ENCODE assay signal across 22 mouse cellular contexts in genomic region chr4:40544806-40545205, GRCm38 (mm10).
A peak's percentile ranks its signal among the peaks of the same experiment; 100 is the strongest.
DNase-seq lines count a peak whose midpoint lies in the region; ATAC-seq and TF ChIP-seq lines count a peak whose summit lies in the region.
"Had no signal": no experiment of that assay in that cellular context is flagged by ENCODE, and none has a peak within 500 bp of the region (broad histone marks: within the 10 kb centered on the region; RNA-seq: fewer than 3 reads in every experiment).

No protein-coding gene starts in this region.

- H3K36me3 ChIP-seq in heart, embryonic 10.5 days: no peaks in the 10 kb centered on the region
- H3K36me3 ChIP-seq in heart, postnatal 0 days (replicated peaks; ENCODE audit: control insufficient read depth, insufficient read depth, low read length): no peaks in the 10 kb centered on the region
- H3K36me3 ChIP-seq: embryonic facial prominence, embryonic 10.5 days; forebrain, embryonic 10.5 days; hindbrain, embryonic 15.5 days; limb, embryonic 10.5 days; liver, embryonic 15.5 days; lung, embryonic 15.5 days; midbrain, embryonic 15.5 days; neural tube, embryonic 12.5 days had no signal

- intact Hi-C loops in heart, postnatal 10 days (cut with DNase I): no loop called here
- intact Hi-C loops in heart, postnatal 14 days (cut with DNase I): no loop called here

- no peak overlapping the region for H3K4me2 ChIP-seq in heart, postnatal 0 days (ENCODE audit: low read depth, low read length)
- H3K4me2 ChIP-seq: hindbrain, embryonic 15.5 days; liver, embryonic 15.5 days; lung, embryonic 15.5 days; midbrain, embryonic 15.5 days; neural tube, embryonic 12.5 days had no signal

- TF ChIP-seq EP300 in heart, postnatal 0 days (IDR thresholded peaks at IDR 0.05; ENCODE audit: low read depth): no peak

- H3K9ac ChIP-seq in heart, postnatal 0 days (replicated peaks; ENCODE audit: low read depth, low read length): no peak overlapping the region
- H3K9ac ChIP-seq: hindbrain, embryonic 15.5 days; liver, embryonic 15.5 days; lung, embryonic 15.5 days; midbrain, embryonic 15.5 days; neural tube, embryonic 12.5 days had no signal

- H3K9me3 ChIP-seq in heart, embryonic 10.5 days: no peaks in the 10 kb centered on the region
- H3K9me3 ChIP-seq in heart, postnatal 0 days (replicated peaks; ENCODE audit: control insufficient read depth, low read length): no peaks in the 10 kb centered on the region; the same call in 1 of the 2 replicates
- H3K9me3 ChIP-seq: hindbrain, embryonic 15.5 days; limb, embryonic 10.5 days; liver, embryonic 15.5 days; lung, embryonic 15.5 days; midbrain, embryonic 15.5 days; neural tube, embryonic 12.5 days had no signal

- ATAC-seq in heart, postnatal 0 days (ENCODE audit: insufficient read depth, low read depth): no peak
- ATAC-seq in cerebellum, adult (ENCODE audit: insufficient number of reproducible peaks, low FRiP score, low TSS enrichment): no peak
- ATAC-seq: midbrain, embryonic 15.5 days had no signal

- peaks cover 16% of the 10 kb centered on the region; the same call in 1 of the 2 replicates for H3K4me1 ChIP-seq in heart, embryonic 10.5 days
- H3K4me1 ChIP-seq in heart, postnatal 0 days (ENCODE audit: control insufficient read depth, insufficient read depth): peaks cover 25% of the 10 kb centered on the region; the same call in 1 of the 2 replicates
- H3K4me1 ChIP-seq: embryonic facial prominence, embryonic 10.5 days; forebrain, embryonic 10.5 days; hindbrain, embryonic 15.5 days; limb, embryonic 10.5 days; liver, embryonic 15.5 days; midbrain, embryonic 15.5 days; neural tube, embryonic 12.5 days had no signal

- H3K4me3 ChIP-seq in heart, embryonic 10.5 days: no peak overlapping the region
- no peak overlapping the region for H3K4me3 ChIP-seq in heart, postnatal 0 days (ENCODE audit: low read depth, low read length)
- H3K4me3 ChIP-seq: embryonic facial prominence, embryonic 10.5 days; forebrain, embryonic 10.5 days; hindbrain, embryonic 15.5 days; limb, embryonic 10.5 days; liver, embryonic 15.5 days; lung, embryonic 15.5 days; midbrain, embryonic 15.5 days; neural tube, embryonic 12.5 days had no signal

- DNase-seq in heart, embryonic 10.5 days (ENCODE audit: low spot score): no peak
- no peak for DNase-seq in heart, postnatal 10 days
- DNase-seq in heart, postnatal 0 days (ENCODE audit: low spot score): no peak
- DNase-seq in heart, postnatal 14 days: no peak
- DNase-seq in right cerebral cortex, adult 2 months (ENCODE audit: low spot score in 2 of 2): peak; percentile 13 to 15
- DNase-seq in right cerebral cortex, postnatal 14 days: no peak
- DNase-seq: adrenal gland, postnatal 25 days; cerebellum, adult 11 months; cerebellum, adult 9-11 months; kidney, adult 8-10 months; kidney, postnatal 10 days; liver had no signal

- TF ChIP-seq CTCF in heart, postnatal 0 days (IDR thresholded peaks at IDR 0.05; ENCODE audit: low read depth): no peak

- H3K27me3 ChIP-seq in heart, embryonic 10.5 days (ENCODE audit: insufficient read depth, poor library complexity, severe bottlenecking): no peaks in the 10 kb centered on the region
- no peaks in the 10 kb centered on the region for H3K27me3 ChIP-seq in heart, postnatal 0 days (ENCODE audit: control insufficient read depth, insufficient read depth, low read length)
- H3K27me3 ChIP-seq: hindbrain, embryonic 15.5 days; liver, embryonic 15.5 days; lung, embryonic 15.5 days; midbrain, embryonic 15.5 days; neural tube, embryonic 12.5 days had no signal

- peak overlapping the region; percentile 72; the same call in 1 of the 2 replicates for H3K27ac ChIP-seq in heart, embryonic 10.5 days
- H3K27ac ChIP-seq in heart, postnatal 0 days (ENCODE audit: low read depth): peak overlapping the region; percentile 66
- H3K27ac ChIP-seq: embryonic facial prominence, embryonic 10.5 days; forebrain, embryonic 10.5 days; hindbrain, embryonic 15.5 days; limb, embryonic 10.5 days; liver, embryonic 15.5 days; macrophage; midbrain, embryonic 15.5 days; neural tube, embryonic 12.5 days had no signal

Comparison
In these comparisons a context has a peak if more than half of its experiments do, and no peak if none do; other contexts are left out.
1. DNase-seq: peak in right cerebral cortex, adult 2 months (2 of 2); none in heart, embryonic 10.5 days (single experiment), heart, postnatal 10 days (0 of 2), heart, postnatal 0 days (single experiment), heart, postnatal 14 days (0 of 2) and right cerebral cortex, postnatal 14 days (single experiment).